Mouse (Mus musculus) small intestine, adult 2 months (tissue): ENCODE measurements around the gene Gm10645. TPM values are rescaled to one million over a fixed set of nuclear protein-coding genes. Genes with fewer than 3 reads are reported as not detected.

Experiments
- H3K27ac ChIP-seq: fragments of 200-500 bp; 2 replicates; pipeline ENCODE4 v1.5.1; 2012; ENCODE audit warnings: low read depth, low read length, control low read depth, inconsistent platforms; ENCODE audit not compliant: insufficient read depth
- H3K27me3 ChIP-seq: fragments of 200-500 bp; 2 replicates; pipeline ENCODE4 v1.6.1; 2012; ENCODE audit warnings: mild to moderate bottlenecking, moderate library complexity, low read length, inconsistent platforms; ENCODE audit not compliant: control insufficient read depth, insufficient read depth
- H3K36me3 ChIP-seq: fragments of 200-500 bp; 2 replicates; pipeline ENCODE4 v1.6.1; 2012; ENCODE audit warnings: mild to moderate bottlenecking, low read length, control low read depth, inconsistent platforms; ENCODE audit not compliant: control insufficient read depth, insufficient read depth
- H3K4me1 ChIP-seq: fragments of 200-500 bp; 2 replicates; pipeline ENCODE4 v1.6.1; 2012; ENCODE audit warnings: low read length, inconsistent platforms, mixed read lengths; ENCODE audit not compliant: control insufficient read depth, insufficient read depth, insufficient read length
- H3K4me3 ChIP-seq: fragments of 200-500 bp; 2 replicates; pipeline ENCODE4 v1.5.1; 2012; ENCODE audit warnings: low read depth, mild to moderate bottlenecking, control low read depth, inconsistent platforms, low read length, moderate library complexity
- CTCF ChIP-seq: fragments of 200-500 bp; IDR thresholded peaks from 2 replicates; pipeline ENCODE4 v1.5.1; 2012; ENCODE audit warnings: low read depth, mild to moderate bottlenecking, control low read depth, inconsistent platforms, low read length, moderate library complexity, mixed read lengths; ENCODE audit not compliant: insufficient replicate concordance, insufficient read length; ENCODE audit errors: extremely low read depth
- POLR2A ChIP-seq: fragments of 200-500 bp; IDR thresholded peaks from 2 replicates; pipeline ENCODE4 v1.6.1; 2012; ENCODE audit warnings: low read depth, mild to moderate bottlenecking, control low read depth, inconsistent platforms, low read length, moderate library complexity
- WGBS: fragments of 180-500 bp; shearing (Covaris S2); methylation state at CpG from one replicate; pipeline ENCODE4 v1.1.7; 2018; 5-methylcytosine and 5-hydroxymethylcytosine counted together
- polyA plus RNA-seq: library from polyadenylated mRNA; depleted of rRNA; stranded (reverse); fragments of >200 nt; gene quantifications from 2 replicates; pipeline ENCODE4 v1.2.3, GENCODE M21; 2012

Gene Gm10645
- polyA plus RNA-seq, 1 experiment, result 1.1 TPM

DNA sequence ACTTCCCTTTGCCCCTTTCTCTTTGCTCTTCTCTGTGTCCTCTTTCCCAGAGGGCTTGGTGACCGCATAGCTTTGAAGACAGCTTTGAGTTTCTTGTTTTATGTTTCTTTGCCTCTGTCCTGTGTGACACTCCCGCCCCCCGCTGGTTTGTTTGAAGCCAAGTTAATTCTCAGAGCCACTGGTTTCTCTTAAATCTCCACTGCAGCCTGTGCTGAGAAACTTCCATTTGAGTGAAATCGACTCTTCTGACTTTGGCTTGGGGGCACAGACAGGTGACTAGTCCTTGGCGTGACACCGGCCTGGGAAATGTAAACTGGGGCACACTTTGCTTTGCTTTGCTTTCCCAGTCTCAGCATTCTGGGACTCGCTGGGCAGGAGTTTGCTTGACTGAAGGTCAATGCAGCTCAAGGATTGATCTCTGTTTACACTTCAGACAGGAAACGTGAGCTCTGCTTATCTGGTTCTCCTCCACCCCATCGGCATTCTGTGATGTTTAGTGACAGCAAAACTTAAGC, 12.3 kb upstream of the Gm10645 start:
- TF ChIP-seq CTCF (peak; percentile 21; the same call in 1 of the 2 replicates), POLR2A (no peak)
- peak overlapping the region; percentile 45 for H3K27ac ChIP-seq
- no peaks in the 10 kb centered on the region for H3K27me3 ChIP-seq
- 6% methylated on average over 9 of the region's 9 CpGs for WGBS
- no peak overlapping the region for H3K4me3 ChIP-seq
- no peaks in the 10 kb centered on the region for H3K36me3 ChIP-seq
- H3K4me1 ChIP-seq, result peaks cover 12% of the 10 kb centered on the region

- no peaks in the 10 kb centered on the region for H3K36me3 ChIP-seq
- 34% methylated on average over 11 of the region's 11 CpGs for WGBS
- no peaks in the 10 kb centered on the region for H3K27me3 ChIP-seq
- H3K4me3 ChIP-seq, result no peak overlapping the region
- H3K4me1 ChIP-seq, result peaks cover 9% of the 10 kb centered on the region; the same call in 1 of the 2 replicates
- peak overlapping the region; percentile 45; the same call in 1 of the 2 replicates for H3K27ac ChIP-seq
- TF ChIP-seq CTCF (no peak), POLR2A (no peak)
These were observed 11.6 kb upstream of the Gm10645 start for GRCm38 (mm10) chr8:83177317-83178195.

GRCm38 (mm10) chr8:83176785-83177184, 10.8 kb upstream of the Gm10645 start:
- H3K27ac ChIP-seq, result no peak overlapping the region
- no peak for TF ChIP-seq CTCF
- no peak for TF ChIP-seq POLR2A
- no peaks in the 10 kb centered on the region for H3K36me3 ChIP-seq
- WGBS, result 68% methylated on average over 2 of the region's 2 CpGs
- no peak overlapping the region for H3K4me3 ChIP-seq
- peaks cover 9% of the 10 kb centered on the region; the same call in 1 of the 2 replicates for H3K4me1 ChIP-seq
- H3K27me3 ChIP-seq, result no peaks in the 10 kb centered on the region

- H3K4me3 ChIP-seq, result no peak overlapping the region
- H3K27me3 ChIP-seq, result no peaks in the 10 kb centered on the region
- TF ChIP-seq POLR2A, result no peak
- no peak for TF ChIP-seq CTCF
These were observed 9.7 kb upstream of the Gm10645 start for GRCm38 (mm10) chr8:83175680-83176079.

DNA sequence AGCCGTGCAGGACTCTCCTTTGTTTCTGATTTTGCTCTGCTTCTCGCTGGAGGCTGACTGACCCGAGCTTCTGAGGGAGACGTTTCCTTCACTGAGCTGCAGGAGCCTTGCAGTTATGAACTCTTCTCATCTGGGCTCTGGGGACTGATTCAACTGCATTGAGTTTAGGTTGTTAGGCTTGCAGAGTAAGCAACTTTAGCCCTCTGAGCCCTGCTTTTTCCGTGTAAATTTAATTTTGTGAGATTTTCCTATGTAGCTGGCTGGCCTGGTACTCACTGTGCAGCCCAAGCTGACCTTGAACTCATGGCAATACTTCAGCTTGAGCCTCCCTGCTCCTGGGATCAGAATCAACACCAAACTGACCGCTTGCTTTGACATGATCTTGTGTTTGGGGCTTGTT, 4.9 kb upstream of the Gm10645 start:
- no peak for TF ChIP-seq POLR2A
- TF ChIP-seq CTCF, result no peak
- 62% methylated on average over 6 of the region's 6 CpGs for WGBS
- peaks cover 2% of the 10 kb centered on the region; the same call in 1 of the 2 replicates for H3K27me3 ChIP-seq
- no peaks in the 10 kb centered on the region for H3K36me3 ChIP-seq
- no peaks in the 10 kb centered on the region for H3K4me1 ChIP-seq
- H3K27ac ChIP-seq, result no peak overlapping the region
- H3K4me3 ChIP-seq, result no peak overlapping the region

More at GRCm38 (mm10) chr8:83175680-83176079, 9.7 kb upstream of the Gm10645 start:
- H3K27ac ChIP-seq, result no peak overlapping the region
- WGBS, result 45% methylated on average over 10 of the region's 10 CpGs
- H3K4me1 ChIP-seq, result peaks cover 9% of the 10 kb centered on the region; the same call in 1 of the 2 replicates
- H3K36me3 ChIP-seq, result no peaks in the 10 kb centered on the region

GRCm38 (mm10) chr8:83169709-83170108, 3.7 kb upstream of the Gm10645 start:
- H3K4me3 ChIP-seq, result no peak overlapping the region
- H3K36me3 ChIP-seq, result no peaks in the 10 kb centered on the region
- 92% methylated on average over 2 of the region's 2 CpGs for WGBS
- no peak for TF ChIP-seq POLR2A
- peak; percentile 37; the same call in 1 of the 2 replicates for TF ChIP-seq CTCF
- no peak overlapping the region for H3K27ac ChIP-seq
- no peaks in the 10 kb centered on the region for H3K4me1 ChIP-seq
- peaks cover 3% of the 10 kb centered on the region; the same call in 1 of the 2 replicates for H3K27me3 ChIP-seq

GRCm38 (mm10) chr8:83169127-83169526, 3.2 kb upstream of the Gm10645 start:
- 76% methylated on average over 3 of the region's 3 CpGs for WGBS
- peaks cover 3% of the 10 kb centered on the region; the same call in 1 of the 2 replicates for H3K27me3 ChIP-seq
- H3K36me3 ChIP-seq, result no peaks in the 10 kb centered on the region
- no peak for TF ChIP-seq POLR2A
- no peak for TF ChIP-seq CTCF
- no peaks in the 10 kb centered on the region for H3K4me1 ChIP-seq
- H3K4me3 ChIP-seq, result no peak overlapping the region
- H3K27ac ChIP-seq, result no peak overlapping the region

GRCm38 (mm10) chr8:83167932-83168331, 2.0 kb upstream of the Gm10645 start:
- WGBS, result 80% methylated on average over 3 of the region's 3 CpGs
- H3K27me3 ChIP-seq, result peaks cover 3% of the 10 kb centered on the region; the same call in 1 of the 2 replicates
- TF ChIP-seq POLR2A (no peak), CTCF (no peak)
- H3K27ac ChIP-seq, result no peak overlapping the region
- H3K4me1 ChIP-seq, result no peaks in the 10 kb centered on the region
- H3K4me3 ChIP-seq, result no peak overlapping the region
- H3K36me3 ChIP-seq, result no peaks in the 10 kb centered on the region
